In genomic region chr8:83278431-83278830, GRCm38 (mm10) we compare ENCODE assay signal across 18 mouse cellular contexts. TPM values are rescaled to one million over a fixed set of nuclear protein-coding genes. Genes with fewer than 3 reads are reported as not detected.
DNase-seq lines count a peak whose midpoint lies in the region.
"Had no signal": no experiment of that assay in that cellular context is flagged by ENCODE, and none has a peak within 500 bp of the region (broad histone marks: within the 10 kb centered on the region; RNA-seq: fewer than 3 reads in every experiment).

No protein-coding gene starts in this region.

- intact Hi-C loops in left cerebral cortex, postnatal 25 days (cut with DNase I), result no loop called here

- peak overlapping the region; percentile 96 for H3K27ac ChIP-seq in brown adipose tissue, adult 24 weeks (replicated peaks; ENCODE audit: low read depth, low read length)
- H3K27ac ChIP-seq: limb, embryonic 12.5 days; liver, embryonic 14.5 days had no signal

- no peak overlapping the region for H3K4me3 ChIP-seq in brown adipose tissue, adult 24 weeks (ENCODE audit: insufficient read depth, low read depth, low read length)
- H3K4me3 ChIP-seq: limb, embryonic 12.5 days had no signal

- peak; percentile 64 for DNase-seq in adrenal gland, postnatal 14 days
- no peak for DNase-seq in adrenal gland, postnatal 25 days
- DNase-seq in 3T3-L1 (ENCODE audit: low read depth, low spot score), result peak; percentile 97
- peak; percentile 19 for DNase-seq in heart, postnatal 4 days
- no peak for DNase-seq in left cerebral cortex, postnatal 25 days (ENCODE audit: low spot score in 2 of 2)
- no peak for DNase-seq in T-cell, adult 2 months (ENCODE audit: low spot score)
- DNase-seq: cerebellum, adult 11 months; cerebellum, postnatal 25 days; kidney, adult 18-20 months; kidney, postnatal 14 days; midbrain, embryonic 14.5 days; thymus, postnatal 36 days had no signal

- H3K4me1 ChIP-seq in brown adipose tissue, adult 24 weeks (ENCODE audit: control insufficient read depth, insufficient read depth, insufficient read length, low read length), result peaks cover 8% of the 10 kb centered on the region

RNA-seq across cellular contexts. Expression of gene Ucp1, which starts 11.7 kb away (rescaled TPM):
- 2,717 and 3,191 TPM in 2 replicates for total RNA-seq in adrenal gland, postnatal 14 days (2021)
- total RNA-seq in adrenal gland, postnatal 25 days (2021), result 500 and 879 TPM in 2 replicates
- polyA plus RNA-seq in brown adipose tissue, adult 24 weeks (2012; ENCODE audit: insufficient read depth, insufficient read length, missing spikeins), result 5,846 and 5,913 TPM in 2 replicates
- 10 to 100 TPM; 10.4 to 21.3 TPM for total RNA-seq in heart, postnatal 4 days (2021)
- total RNA-seq in left cerebral cortex, postnatal 25 days (2021), result not detected
- total RNA-seq: left cerebral cortex, adult 8-10 months; megakaryocyte progenitor cell, adult 5-6 weeks had no signal
- polyA plus RNA-seq: limb, embryonic 12.5 days; liver, embryonic 14.5 days; lung, embryonic 16.5 days; midbrain, embryonic 14.5 days had no signal

RNA-seq across cellular contexts. Expression of gene Elmod2, which starts 53.9 kb away (rescaled TPM):
- total RNA-seq in adrenal gland, postnatal 14 days (2021), result 24.5 and 25.4 TPM in 2 replicates
- total RNA-seq in adrenal gland, postnatal 25 days (2021), result 28.4 and 30.0 TPM in 2 replicates
- polyA plus RNA-seq in brown adipose tissue, adult 24 weeks (2012; ENCODE audit: insufficient read depth, insufficient read length, missing spikeins), result 12.5 and 13.6 TPM in 2 replicates
- total RNA-seq in heart, postnatal 4 days (2021), result 1 to 10 TPM; 8.3 to 9.5 TPM
- total RNA-seq in left cerebral cortex, postnatal 25 days (2021), result 10 to 100 TPM; 12.3 to 14.2 TPM

Comparison
In these comparisons a context has a peak if more than half of its experiments do, and no peak if none do; other contexts are left out.
1. DNase-seq: peak in adrenal gland, postnatal 14 days (single experiment), 3T3-L1 (single experiment) and heart, postnatal 4 days (single experiment); none in adrenal gland, postnatal 25 days (single experiment), left cerebral cortex, postnatal 25 days (0 of 2) and T-cell, adult 2 months (single experiment).
2. RNA of gene Ucp1, which starts 11.7 kb away (total RNA-seq): 2,717 to 3,191 TPM in adrenal gland, postnatal 14 days and 500 to 879 TPM in adrenal gland, postnatal 25 days; 10.4 to 21.3 TPM in heart, postnatal 4 days and not detected in left cerebral cortex, postnatal 25 days; every median in the first group is over 10 times any median in the second.